Mouse (Mus musculus): ENCODE measurements around the gene Ap1g1.
"Not testable (repeated sequence)": the region's sequence is repeated elsewhere in the genome, so short reads cannot be mapped to it uniquely, and the experiment has no call there.

DNA sequence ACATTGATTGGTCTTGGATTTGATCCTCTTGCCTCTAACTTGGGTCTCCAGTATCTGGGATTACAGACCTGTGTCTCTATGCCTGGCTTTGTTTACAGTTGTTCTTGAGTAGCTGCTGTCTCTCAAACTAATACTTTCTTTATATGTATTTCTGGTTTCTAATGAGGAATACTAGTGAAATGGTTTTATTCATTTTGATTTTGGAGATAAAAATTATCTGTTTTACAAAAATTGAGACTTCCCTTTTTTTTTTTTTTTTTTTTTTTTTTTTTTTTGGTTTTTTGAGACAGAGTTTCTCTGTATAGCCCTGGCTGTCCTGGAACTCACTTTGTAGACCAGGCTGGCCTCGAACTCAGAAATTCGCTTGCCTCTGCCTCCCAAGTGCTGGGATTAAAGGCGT, 95.4 kb downstream of the Ap1g1 start:
- not testable (repeated sequence) for TF ChIP-seq CTCF (conservative IDR thresholded peaks at IDR 0.05; ENCODE audit: insufficient read depth, insufficient read length, low read depth, low read length); POLR2A (IDR thresholded peaks at IDR 0.05; ENCODE audit: low read depth, low read length)

Data from kidney, adult 2 months (tissue).